Mouse (Mus musculus) embryonic facial prominence, embryonic 14.5 days (tissue): ENCODE results near the gene Camk2b. TPM values are rescaled to one million over a fixed set of nuclear protein-coding genes. Genes with fewer than 3 reads are reported as not detected.

Experiments used
- polyA plus RNA-seq: library from polyadenylated mRNA; unstranded; fragments of >200 nt; fragmentation: Nextera tagmentation; extraction: Ambion mirVana; gene quantifications from 2 replicates; pipeline ENCODE4 v1.2.1, GENCODE M21; 2014

Gene Camk2b
- polyA plus RNA-seq, 1 experiment from 2014 or later = 9.2 TPM

Other genes with a start within 250 kb of the Camk2b start
- 6.0 and 7.9 TPM in 2 replicates for gene Polm, start 228.3 kb downstream of the Camk2b start, polyA plus RNA-seq
- gene Aebp1, start 204.4 kb downstream of the Camk2b start, polyA plus RNA-seq = 68.8 and 73.6 TPM in 2 replicates
- 83.2 and 98.3 TPM in 2 replicates for gene Pold2, start 188.1 kb downstream of the Camk2b start, polyA plus RNA-seq
- 0.63 and 1.5 TPM in 2 replicates for gene Myl7, start 167.6 kb downstream of the Camk2b start, polyA plus RNA-seq
- gene Gck, start 116.3 kb downstream of the Camk2b start, polyA plus RNA-seq = 1.0 and 2.3 TPM in 2 replicates
- 30.9 and 33.1 TPM in 2 replicates for gene Ykt6, start 110.7 kb downstream of the Camk2b start, polyA plus RNA-seq
- gene A730071L15Rik, start 133.7 kb upstream of the Camk2b start, polyA plus RNA-seq = 0.26 and 0.33 TPM in 2 replicates
- 31.5 and 36.0 TPM in 2 replicates for gene Nudcd3, start 134.1 kb upstream of the Camk2b start, polyA plus RNA-seq
- gene Npc1l1, start 163.8 kb upstream of the Camk2b start, polyA plus RNA-seq = 0.04 TPM in 1 of 2 replicates, not detected in the other
- gene Ddx56, start 201.4 kb upstream of the Camk2b start, polyA plus RNA-seq = 79.6 and 89.9 TPM in 2 replicates
- 109 and 117 TPM in 2 replicates for gene Tmed4, start 208.5 kb upstream of the Camk2b start, polyA plus RNA-seq
- 92.5 and 93.8 TPM in 2 replicates for gene Ogdh, start 225.3 kb upstream of the Camk2b start, polyA plus RNA-seq